8 mouse cellular contexts compared by ENCODE assay signal in genomic region chr5:38684164-38684911, GRCm38 (mm10). TPM values are rescaled to one million over a fixed set of nuclear protein-coding genes. Genes with fewer than 3 reads are reported as not detected.
DNase-seq lines count a peak whose midpoint lies in the region; ATAC-seq lines count a peak whose summit lies in the region.

TSS of gene Zfp518b (minus strand) at chr5:38684826.

- ATAC-seq in intestine, embryonic 16.5 days = peak; percentile 97

- peak within 1 kb of the TSS; percentile 91 for H3K9ac ChIP-seq in intestine, embryonic 16.5 days (ENCODE audit: low read depth, low read length)

- under 1% methylated on average over 79 of the region's 89 CpGs for WGBS in intestine, embryonic 16.5 days

- H3K4me1 ChIP-seq in intestine, embryonic 16.5 days (ENCODE audit: control insufficient read depth, insufficient read depth, low read length) = peaks cover 5% of the 10 kb centered on the region

- no peaks in the 10 kb centered on the region for H3K27me3 ChIP-seq in intestine, embryonic 16.5 days (replicated peaks; ENCODE audit: control insufficient read depth, insufficient read depth, low read length)

- H3K27ac ChIP-seq in intestine, embryonic 16.5 days (ENCODE audit: low read length) = peak within 1 kb of the TSS; percentile 76

- H3K9me3 ChIP-seq in intestine, embryonic 16.5 days (ENCODE audit: control insufficient read depth, low read length) = no peaks in the 10 kb centered on the region

- intact Hi-C loops in left cerebral cortex, postnatal 36 days (cut with DNase I) = no loop called here

- H3K36me3 ChIP-seq in intestine, embryonic 16.5 days (ENCODE audit: control insufficient read depth, insufficient read depth, low read length) = peaks cover 8% of the 10 kb centered on the region

- peak within 1 kb of the TSS; percentile 81 for H3K4me3 ChIP-seq in intestine, embryonic 16.5 days (ENCODE audit: low read length)

- DNase-seq in adrenal gland, postnatal 10 days = peak; percentile 91
- DNase-seq in embryo, embryonic 10.5 days (ENCODE audit: low spot score) = peak; percentile 87
- peak; percentile 73 to 83 for DNase-seq in gastrocnemius, postnatal 4 days (ENCODE audit: low spot score in 2 of 2)
- peak; percentile 78 to 87 for DNase-seq in left cerebral cortex, postnatal 36 days (ENCODE audit: low spot score in 2 of 2)
- peak; percentile 79 for DNase-seq in mesoderm, embryonic 11.5 days (ENCODE audit: low read depth, low spot score)
- DNase-seq in right cerebral cortex, postnatal 36 days (ENCODE audit: low spot score in 2 of 2) = peak; percentile 42 to 63
- DNase-seq in yolk sac, embryonic 10.5 days (ENCODE audit: low spot score) = peak; percentile 84

- H3K4me2 ChIP-seq in intestine, embryonic 16.5 days (ENCODE audit: low read depth, low read length) = peak within 1 kb of the TSS; percentile 94

RNA-seq across cellular contexts. Expression of gene Zfp518b, which starts in this region (rescaled TPM):
- 1 to 10 TPM; 5.4 to 8.8 TPM for total RNA-seq in adrenal gland, postnatal 10 days (2021)
- 10 to 100 TPM in 1 of 2 experiments, 1 to 10 TPM in 1; 8.2 to 10.7 TPM for total RNA-seq in gastrocnemius, postnatal 4 days (2021)
- 9.7 and 10.0 TPM in 2 replicates for polyA plus RNA-seq in intestine, embryonic 16.5 days (2015; fragmentation: Nextera tagmentation; extraction: Ambion mirVana)
- total RNA-seq in left cerebral cortex, postnatal 36 days (2021) = 10 to 100 TPM; 11.5 to 14.9 TPM

Comparison
In these comparisons a context has a peak if more than half of its experiments do, and no peak if none do; other contexts are left out.
1. Peak in every context shown above with its lines: DNase-seq, ATAC-seq, H3K4me3 ChIP-seq and H3K27ac ChIP-seq.